9 mouse cellular contexts compared by ENCODE assay signal in the genomic region with DNA sequence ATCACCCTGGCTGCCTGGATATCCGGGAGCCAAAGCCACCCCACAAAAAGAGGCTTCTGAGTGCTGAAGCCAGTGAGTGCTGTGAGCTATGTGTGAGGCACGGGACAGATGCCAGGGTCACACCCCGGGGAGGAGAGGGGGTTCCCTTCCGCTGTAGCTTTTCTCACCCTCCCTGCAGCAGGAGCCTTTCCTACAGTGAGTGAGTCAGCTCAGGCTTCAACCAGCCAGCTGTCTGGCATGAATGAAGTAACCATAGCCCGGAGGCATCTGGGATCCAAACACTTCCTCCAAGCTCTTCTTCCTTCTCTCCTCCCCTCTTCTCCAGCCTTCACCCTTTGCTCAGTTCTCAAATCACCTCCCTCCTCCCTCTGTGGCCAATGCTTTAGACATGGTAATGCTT. TPM values are rescaled to one million over a fixed set of nuclear protein-coding genes. Genes with fewer than 3 reads are reported as not detected.
A peak's percentile ranks its signal among the peaks of the same experiment; 100 is the strongest.
DNase-seq lines count a peak whose midpoint lies in the region; TF ChIP-seq lines count a peak whose summit lies in the region.
"Had no signal": no experiment of that assay in that cellular context is flagged by ENCODE, and none has a peak within 500 bp of the region (broad histone marks: within the 10 kb centered on the region; RNA-seq: fewer than 3 reads in every experiment).

No protein-coding gene starts in this region.

- no peak for TF ChIP-seq POLR2A in thymus, adult 2 months (IDR thresholded peaks at IDR 0.05; ENCODE audit: control insufficient read depth, extremely low read depth, insufficient read depth, low read length, poor library complexity)

- H3K27me3 ChIP-seq in thymus, adult 2 months (ENCODE audit: control insufficient read depth, insufficient read depth, low read length) = no peaks in the 10 kb centered on the region
- H3K27me3 ChIP-seq: liver, embryonic 13.5 days had no signal

- 0 out of 2 replicates have a peak overlapping the region, but pooled peaks have one; percentile 28 for H3K27ac ChIP-seq in thymus, adult 2 months (ENCODE audit: control insufficient read depth, insufficient read depth, low read length)
- H3K27ac ChIP-seq: liver, embryonic 13.5 days had no signal

- DNase-seq in embryo, embryonic 11 days = peak; percentile 37
- no peak for DNase-seq in embryo, embryonic 10 days (ENCODE audit: low spot score)
- peak; percentile 15 for DNase-seq in thymus, adult 2 months
- no peak for DNase-seq in thymus, adult 18-20 months
- peak; percentile 49 for DNase-seq in heart, postnatal 4 days
- peak; percentile 54 to 77 for DNase-seq in lung, postnatal 4 days
- no peak for DNase-seq in spleen, postnatal 10 days (ENCODE audit: low spot score in 2 of 2)
- DNase-seq in yolk sac, embryonic 10.5 days (ENCODE audit: low spot score) = no peak
- DNase-seq: liver, embryonic 13.5 days had no signal

- peak overlapping the region; percentile 30 for H3K4me3 ChIP-seq in thymus, adult 2 months (ENCODE audit: control insufficient read depth, insufficient read depth, low read length)
- H3K4me3 ChIP-seq: liver, embryonic 13.5 days had no signal

- 1% methylated on average over 5 of the region's 5 CpGs for WGBS in thymus, adult 2 months

- H3K36me3 ChIP-seq in thymus, adult 2 months (ENCODE audit: control insufficient read depth, insufficient read depth, low read length) = no peaks in the 10 kb centered on the region
- H3K36me3 ChIP-seq: liver, embryonic 13.5 days had no signal

- H3K4me1 ChIP-seq in thymus, adult 2 months (replicated peaks; ENCODE audit: control insufficient read depth, insufficient read depth, low read length) = peaks cover 10% of the 10 kb centered on the region

- no peak for TF ChIP-seq CTCF in thymus, adult 2 months (IDR thresholded peaks at IDR 0.05; ENCODE audit: borderline replicate concordance, control insufficient read depth, extremely low read depth, insufficient read depth, low read length, poor library complexity)

RNA-seq across cellular contexts. Expression of a gene that starts 46.6 kb away (rescaled TPM):
- polyA plus RNA-seq in thymus, adult 2 months (2012; rRNA removed) = 2.8 and 5.4 TPM in 2 replicates
- 1 to 10 TPM; 6.1 to 6.3 TPM for total RNA-seq in heart, postnatal 4 days (2021)

Comparison
In these comparisons a context has a peak if more than half of its experiments do, and no peak if none do; other contexts are left out.
1. DNase-seq: peak in embryo, embryonic 11 days (single experiment), thymus, adult 2 months (single experiment), heart, postnatal 4 days (single experiment) and lung, postnatal 4 days (2 of 2); none in embryo, embryonic 10 days (single experiment), thymus, adult 18-20 months (0 of 2), spleen, postnatal 10 days (0 of 2) and yolk sac, embryonic 10.5 days (single experiment).